Mouse (Mus musculus): ENCODE data around the gene Clgn. TPM values are rescaled to one million over a fixed set of nuclear protein-coding genes. Genes with fewer than 3 reads are reported as not detected.

The Clgn gene
- polyA plus RNA-seq (2015; fragmentation: Nextera tagmentation; extraction: Ambion mirVana): 11.5 and 12.6 TPM in 2 replicates

DNA sequence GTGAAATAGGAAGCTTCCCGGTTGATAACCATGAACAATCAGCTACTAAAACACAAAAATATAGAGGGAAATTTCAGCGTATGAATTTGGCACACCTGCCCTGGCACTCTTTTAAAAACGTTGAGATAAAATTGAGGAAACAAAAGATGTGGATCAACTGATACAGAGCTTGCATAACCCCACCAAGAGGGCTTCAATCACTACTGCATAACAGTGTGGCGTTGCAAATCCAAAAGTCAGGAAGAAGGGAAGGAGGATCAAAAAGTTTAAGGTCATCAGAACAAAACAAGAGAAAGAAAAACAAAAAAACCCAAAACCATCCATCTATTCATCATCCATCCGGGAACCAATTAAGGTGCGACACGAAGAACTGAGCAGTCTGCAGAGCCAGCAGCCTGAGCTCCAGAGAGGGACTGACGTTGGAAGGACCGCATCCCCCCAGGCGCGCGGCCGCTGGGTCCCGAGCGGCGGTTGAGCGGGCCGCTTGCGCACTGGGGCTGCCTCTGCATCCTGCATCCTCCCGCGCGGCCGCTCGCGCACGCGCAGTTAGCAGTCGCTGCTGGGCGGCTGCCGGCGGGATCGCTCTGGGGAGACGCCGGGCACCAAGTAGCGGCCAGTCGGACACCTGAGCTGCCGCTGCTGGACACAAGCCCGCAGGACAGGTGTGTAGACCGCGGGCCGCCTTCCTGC lies at the start of gene Clgn:
Gene Clgn, plus strand, starts transcription at position 552 of the 690 bp plus-strand sequence.
- WGBS: 4% methylated on average over 41 of the region's 41 CpGs
- peaks cover 3% of the 10 kb centered on the region; the same call in 1 of the 2 replicates for H3K27me3 ChIP-seq (ENCODE audit: control insufficient read depth, insufficient read depth, low read depth, low read length)
- H3K4me3 ChIP-seq (ENCODE audit: low read depth, low read length): peak within 1 kb of the TSS; percentile 63
- ATAC-seq: peak; percentile 97
- no peaks in the 10 kb centered on the region for H3K36me3 ChIP-seq (ENCODE audit: control insufficient read depth, insufficient read depth, low read length)
- H3K27ac ChIP-seq (ENCODE audit: low read length): no peak within 1 kb of the TSS
- H3K4me1 ChIP-seq (ENCODE audit: control insufficient read depth, insufficient read depth, low read length): peaks cover 7% of the 10 kb centered on the region; the same call in 1 of the 2 replicates
- H3K9me3 ChIP-seq (replicated peaks; ENCODE audit: control insufficient read depth, low read length, poor library complexity, severe bottlenecking): no peaks in the 10 kb centered on the region
- peak within 1 kb of the TSS; percentile 75 for H3K9ac ChIP-seq (ENCODE audit: low read depth, low read length)
- peak within 1 kb of the TSS; percentile 65 for H3K4me2 ChIP-seq (ENCODE audit: low read length)

DNA sequence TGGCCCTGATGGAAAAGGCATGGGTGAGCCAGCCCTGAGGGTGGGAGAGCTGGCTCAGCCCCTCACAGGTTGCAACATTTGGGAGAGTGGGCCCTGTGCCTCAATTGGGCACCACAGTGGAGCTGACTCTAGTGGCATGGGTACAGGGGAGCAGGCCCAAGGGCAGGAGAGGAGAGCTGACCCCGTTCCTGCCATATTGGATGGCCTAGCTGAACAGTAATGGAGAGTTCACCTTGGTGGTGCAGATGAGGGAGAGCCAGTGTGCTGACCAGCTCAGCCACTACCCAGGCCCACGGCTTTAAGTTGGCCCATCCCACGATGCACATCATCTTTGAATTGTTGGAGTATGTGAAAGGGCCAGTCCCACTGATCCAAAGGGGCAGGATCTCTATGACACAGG lies 47.6 kb upstream of the Clgn start:
- Histone ChIP-seq H3K36me3 (ENCODE audit: control insufficient read depth, insufficient read depth, low read length) (no peaks in the 10 kb centered on the region), H3K9ac (ENCODE audit: low read depth, low read length) (no peak overlapping the region), H3K9me3 (replicated peaks; ENCODE audit: control insufficient read depth, low read length, poor library complexity, severe bottlenecking) (no peaks in the 10 kb centered on the region), H3K4me2 (ENCODE audit: low read length) (no peak overlapping the region), H3K27ac (ENCODE audit: low read length) (no peak overlapping the region), H3K27me3 (ENCODE audit: control insufficient read depth, insufficient read depth, low read depth, low read length) (no peaks in the 10 kb centered on the region), H3K4me1 (ENCODE audit: control insufficient read depth, insufficient read depth, low read length) (no peaks in the 10 kb centered on the region), H3K4me3 (ENCODE audit: low read depth, low read length) (no peak overlapping the region)
- 81% methylated on average over 3 of the region's 3 CpGs for WGBS
- 0 out of 2 replicates have a peak, but pooled peaks have one; percentile 28 for ATAC-seq

DNA sequence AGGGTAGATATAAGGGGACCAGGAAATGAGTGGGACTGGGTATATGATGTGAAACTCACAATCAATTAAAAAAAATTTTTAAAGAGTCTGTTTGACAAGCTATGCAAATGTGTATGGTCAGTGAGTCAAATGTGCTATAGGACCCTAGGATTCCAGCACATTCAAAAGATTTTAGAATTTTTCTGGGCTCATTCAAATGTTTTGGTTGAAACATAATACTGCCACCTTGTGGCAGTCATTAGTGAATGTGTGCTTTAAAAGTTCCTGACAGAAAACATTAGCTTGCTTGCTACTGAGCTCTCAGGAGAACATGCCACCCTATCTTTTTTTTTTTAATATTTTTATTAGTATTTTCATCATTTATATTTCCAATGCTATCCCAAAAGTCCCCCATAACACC lies 47.0 kb upstream of the Clgn start:
- Histone ChIP-seq H3K9me3 (replicated peaks; ENCODE audit: control insufficient read depth, low read length, poor library complexity, severe bottlenecking) (no peaks in the 10 kb centered on the region), H3K4me1 (ENCODE audit: control insufficient read depth, insufficient read depth, low read length) (no peaks in the 10 kb centered on the region), H3K36me3 (ENCODE audit: control insufficient read depth, insufficient read depth, low read length) (no peaks in the 10 kb centered on the region), H3K27ac (ENCODE audit: low read length) (no peak overlapping the region), H3K4me2 (ENCODE audit: low read length) (no peak overlapping the region), H3K9ac (ENCODE audit: low read depth, low read length) (no peak overlapping the region), H3K27me3 (ENCODE audit: control insufficient read depth, insufficient read depth, low read depth, low read length) (no peaks in the 10 kb centered on the region), H3K4me3 (ENCODE audit: low read depth, low read length) (no peak overlapping the region)
- ATAC-seq: no peak

DNA sequence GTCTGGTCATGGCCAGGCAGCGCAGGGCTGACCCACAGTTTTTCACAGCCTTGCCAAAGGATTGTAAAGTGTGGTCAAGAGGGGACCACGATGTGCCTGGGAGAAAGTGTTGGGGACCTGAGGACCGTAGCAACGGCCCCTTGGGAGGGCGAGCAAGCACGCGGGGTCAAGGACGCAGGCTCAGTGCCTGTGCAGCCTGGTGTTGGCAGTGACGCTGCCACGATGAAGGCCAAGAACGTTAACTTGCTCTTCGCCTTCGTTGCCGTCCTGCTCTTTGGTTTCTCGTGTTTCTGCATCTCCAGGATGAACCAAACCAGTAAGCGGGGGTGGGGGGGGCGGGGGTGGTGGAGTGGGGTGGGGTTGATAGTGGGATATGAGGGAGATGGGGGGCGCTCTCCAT lies 41.4 kb upstream of the Clgn start, which contains the start of gene Mgat4d:
Gene Mgat4d, plus strand, starts transcription at position 209 of the 400 bp plus-strand sequence.
- no peaks in the 10 kb centered on the region for H3K4me1 ChIP-seq (ENCODE audit: control insufficient read depth, insufficient read depth, low read length)
- no peak within 1 kb of the TSS for H3K27ac ChIP-seq (ENCODE audit: low read length)
- no peaks in the 10 kb centered on the region for H3K9me3 ChIP-seq (replicated peaks; ENCODE audit: control insufficient read depth, low read length, poor library complexity, severe bottlenecking)
- WGBS: 93% methylated on average over 18 of the region's 18 CpGs
- H3K27me3 ChIP-seq (ENCODE audit: control insufficient read depth, insufficient read depth, low read depth, low read length): no peaks in the 10 kb centered on the region
- no peak within 1 kb of the TSS for H3K4me2 ChIP-seq (ENCODE audit: low read length)
- H3K36me3 ChIP-seq (ENCODE audit: control insufficient read depth, insufficient read depth, low read length): no peaks in the 10 kb centered on the region
- H3K4me3 ChIP-seq (ENCODE audit: low read depth, low read length): no peak within 1 kb of the TSS
- ATAC-seq: no peak
- no peak within 1 kb of the TSS for H3K9ac ChIP-seq (ENCODE audit: low read depth, low read length)

DNA sequence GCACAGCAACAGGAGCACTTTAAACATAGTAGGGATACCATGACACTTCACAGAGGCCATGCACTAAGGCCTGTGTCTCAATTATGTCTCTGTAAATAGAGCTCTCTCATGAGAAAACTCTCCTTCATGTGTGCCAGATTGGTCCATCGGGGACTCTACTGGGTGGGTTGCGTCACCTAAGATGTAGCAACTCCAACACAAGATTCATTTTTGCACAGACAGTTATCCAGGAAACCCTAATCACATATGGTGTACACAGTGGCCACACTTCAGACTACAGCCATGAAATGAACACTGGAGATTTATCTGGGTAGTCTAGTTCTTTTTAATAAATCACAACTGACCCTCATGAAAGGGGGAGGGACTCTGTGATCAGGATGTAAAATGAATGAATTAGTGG lies 38.4 kb upstream of the Clgn start:
- Histone ChIP-seq H3K36me3 (ENCODE audit: control insufficient read depth, insufficient read depth, low read length) (no peaks in the 10 kb centered on the region), H3K27ac (ENCODE audit: low read length) (no peak overlapping the region), H3K4me3 (ENCODE audit: low read depth, low read length) (no peak overlapping the region), H3K9ac (ENCODE audit: low read depth, low read length) (no peak overlapping the region), H3K9me3 (replicated peaks; ENCODE audit: control insufficient read depth, low read length, poor library complexity, severe bottlenecking) (no peaks in the 10 kb centered on the region), H3K27me3 (ENCODE audit: control insufficient read depth, insufficient read depth, low read depth, low read length) (no peaks in the 10 kb centered on the region), H3K4me1 (ENCODE audit: control insufficient read depth, insufficient read depth, low read length) (no peaks in the 10 kb centered on the region), H3K4me2 (ENCODE audit: low read length) (no peak overlapping the region)
- no peak for ATAC-seq
- 98% methylated on average over 2 of the region's 2 CpGs for WGBS

DNA sequence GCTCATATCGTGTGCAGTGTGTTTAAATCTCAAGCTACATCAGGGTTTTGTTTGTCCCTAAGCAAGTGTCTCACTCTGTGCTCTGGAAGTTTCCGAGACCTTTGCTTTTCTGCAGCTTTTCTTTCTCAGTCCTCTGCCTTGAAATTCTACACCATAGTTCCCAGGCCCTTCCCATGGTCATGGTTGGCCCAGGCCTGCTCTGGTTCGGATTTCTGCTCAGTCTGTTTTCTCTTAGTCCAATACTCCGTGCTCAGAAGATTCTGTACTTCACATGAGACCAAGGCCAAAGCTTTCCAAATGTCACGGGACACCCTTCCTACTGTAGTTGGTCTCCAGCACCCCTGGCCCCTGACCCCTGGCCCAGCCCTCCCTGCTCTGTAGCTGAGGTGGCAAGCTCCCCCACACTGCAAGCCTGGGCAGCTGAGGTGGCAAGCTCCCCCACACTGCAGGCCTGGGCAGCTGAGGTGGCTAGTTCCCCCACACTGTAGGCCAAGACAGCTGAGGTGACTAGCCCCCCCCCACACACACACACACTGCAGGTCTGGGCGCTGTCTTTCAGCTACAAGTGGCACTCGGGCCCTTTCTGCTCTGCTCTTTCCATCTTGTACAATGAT lies 26.4 kb upstream of the Clgn start:
- Histone ChIP-seq H3K4me2 (ENCODE audit: low read length) (no peak overlapping the region), H3K9me3 (replicated peaks; ENCODE audit: control insufficient read depth, low read length, poor library complexity, severe bottlenecking) (no peaks in the 10 kb centered on the region), H3K27me3 (ENCODE audit: control insufficient read depth, insufficient read depth, low read depth, low read length) (no peaks in the 10 kb centered on the region), H3K9ac (ENCODE audit: low read depth, low read length) (no peak overlapping the region), H3K27ac (ENCODE audit: low read length) (no peak overlapping the region), H3K4me3 (ENCODE audit: low read depth, low read length) (no peak overlapping the region), H3K36me3 (ENCODE audit: control insufficient read depth, insufficient read depth, low read length) (no peaks in the 10 kb centered on the region), H3K4me1 (ENCODE audit: control insufficient read depth, insufficient read depth, low read length) (no peaks in the 10 kb centered on the region)
- ATAC-seq: no peak
- WGBS: 74% methylated on average over 7 of the region's 7 CpGs

DNA sequence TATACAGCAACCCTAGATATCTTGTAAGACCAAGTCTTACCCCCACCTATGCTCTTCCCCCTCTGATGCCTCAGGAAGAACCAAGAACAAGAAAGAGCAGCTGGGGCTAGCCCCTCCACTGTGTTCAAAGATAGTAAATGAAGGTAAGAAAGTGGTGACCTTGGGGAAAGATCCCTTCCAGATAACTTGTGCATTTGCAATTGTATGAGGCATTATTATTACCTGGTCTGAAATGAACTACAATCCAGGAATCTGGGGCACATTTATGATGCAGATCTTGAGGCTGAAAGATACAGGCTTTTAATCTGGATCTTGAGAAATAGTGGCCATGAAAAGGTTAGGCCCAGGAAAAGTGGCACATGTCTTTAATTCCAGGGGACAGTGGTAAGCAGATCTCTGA lies 12.4 kb upstream of the Clgn start:
- Histone ChIP-seq H3K27ac (ENCODE audit: low read length) (no peak overlapping the region), H3K4me2 (ENCODE audit: low read length) (no peak overlapping the region), H3K9ac (ENCODE audit: low read depth, low read length) (no peak overlapping the region), H3K27me3 (ENCODE audit: control insufficient read depth, insufficient read depth, low read depth, low read length) (no peaks in the 10 kb centered on the region), H3K9me3 (replicated peaks; ENCODE audit: control insufficient read depth, low read length, poor library complexity, severe bottlenecking) (no peaks in the 10 kb centered on the region), H3K36me3 (ENCODE audit: control insufficient read depth, insufficient read depth, low read length) (no peaks in the 10 kb centered on the region), H3K4me3 (ENCODE audit: low read depth, low read length) (no peak overlapping the region), H3K4me1 (ENCODE audit: control insufficient read depth, insufficient read depth, low read length) (no peaks in the 10 kb centered on the region)
- ATAC-seq: no peak

DNA sequence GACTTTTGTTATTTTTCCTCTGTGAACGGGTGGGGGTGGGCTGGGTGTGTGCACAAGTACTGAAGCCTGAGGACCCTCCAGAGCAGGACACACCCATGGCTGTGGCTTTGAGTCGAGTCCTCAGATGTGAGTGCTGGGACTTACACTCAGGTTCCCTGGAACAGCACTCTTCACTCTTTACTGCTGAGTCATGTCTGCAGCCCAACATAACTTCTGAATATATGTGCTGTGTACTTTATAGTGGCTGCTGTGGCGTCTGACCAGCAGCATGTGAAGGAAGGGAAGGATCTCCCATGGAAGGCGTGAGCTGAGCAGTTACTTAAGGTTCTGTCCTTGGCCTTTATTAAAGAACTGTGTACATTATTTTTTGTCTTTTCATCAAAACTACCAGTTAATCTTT lies 9.5 kb upstream of the Clgn start:
- H3K4me3 ChIP-seq (ENCODE audit: low read depth, low read length): no peak overlapping the region
- no peak overlapping the region for H3K27ac ChIP-seq (ENCODE audit: low read length)
- no peaks in the 10 kb centered on the region for H3K36me3 ChIP-seq (ENCODE audit: control insufficient read depth, insufficient read depth, low read length)
- ATAC-seq: no peak
- no peak overlapping the region for H3K4me2 ChIP-seq (ENCODE audit: low read length)
- H3K4me1 ChIP-seq (ENCODE audit: control insufficient read depth, insufficient read depth, low read length): no peaks in the 10 kb centered on the region
- no peaks in the 10 kb centered on the region for H3K27me3 ChIP-seq (ENCODE audit: control insufficient read depth, insufficient read depth, low read depth, low read length)
- H3K9me3 ChIP-seq (replicated peaks; ENCODE audit: control insufficient read depth, low read length, poor library complexity, severe bottlenecking): no peaks in the 10 kb centered on the region
- WGBS: 77% methylated on average over 4 of the region's 4 CpGs
- H3K9ac ChIP-seq (ENCODE audit: low read depth, low read length): no peak overlapping the region

DNA sequence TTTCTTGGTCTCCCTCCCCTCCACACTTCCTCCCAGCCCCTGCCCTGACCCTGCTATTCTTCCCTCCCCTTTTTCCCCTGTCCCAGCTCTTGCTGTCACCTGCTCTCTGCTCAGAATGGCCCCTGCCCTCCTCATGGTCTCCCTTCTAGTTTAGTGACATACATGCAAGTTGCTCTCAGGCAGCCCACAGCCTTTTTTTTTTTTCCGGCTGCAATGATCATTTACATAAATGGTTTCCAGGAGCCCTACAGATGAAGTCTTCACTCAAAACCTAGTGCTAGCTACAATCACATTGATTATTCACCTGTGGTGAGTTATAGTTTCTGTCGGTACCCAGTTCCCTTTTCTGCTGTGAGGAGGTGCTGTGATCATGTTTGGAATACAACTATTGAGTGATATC lies 8.7 kb upstream of the Clgn start:
- ATAC-seq: no peak
- no peak overlapping the region for H3K4me3 ChIP-seq (ENCODE audit: low read depth, low read length)
- no peaks in the 10 kb centered on the region for H3K36me3 ChIP-seq (ENCODE audit: control insufficient read depth, insufficient read depth, low read length)
- 88% methylated on average over 2 of the region's 2 CpGs for WGBS
- H3K27ac ChIP-seq (ENCODE audit: low read length): no peak overlapping the region
- no peak overlapping the region for H3K9ac ChIP-seq (ENCODE audit: low read depth, low read length)
- H3K9me3 ChIP-seq (replicated peaks; ENCODE audit: control insufficient read depth, low read length, poor library complexity, severe bottlenecking): no peaks in the 10 kb centered on the region
- H3K27me3 ChIP-seq (ENCODE audit: control insufficient read depth, insufficient read depth, low read depth, low read length): no peaks in the 10 kb centered on the region
- H3K4me1 ChIP-seq (ENCODE audit: control insufficient read depth, insufficient read depth, low read length): no peaks in the 10 kb centered on the region
- no peak overlapping the region for H3K4me2 ChIP-seq (ENCODE audit: low read length)

Measured in midbrain, embryonic 16.5 days (tissue).